Mouse (Mus musculus) limb, embryonic 13.5 days (tissue): ENCODE results near the gene Tmem239. TPM values are rescaled to one million over a fixed set of nuclear protein-coding genes. Genes with fewer than 3 reads are reported as not detected.

Experiments used
- polyA plus RNA-seq: library from polyadenylated mRNA; unstranded; fragments of >200 nt; fragmentation: Nextera tagmentation; extraction: Ambion mirVana; gene quantifications from 2 replicates; pipeline ENCODE4 v1.2.1, GENCODE M21; 2015

The Tmem239 gene
- polyA plus RNA-seq, 1 experiment from 2014 or later, result not detected

Other genes starting within 250 kb of the Tmem239 start
- 632 and 645 TPM in 2 replicates for gene Snrpb, start 227.1 kb upstream of the Tmem239 start, polyA plus RNA-seq
- gene Tmc2, start 211.3 kb upstream of the Tmem239 start, polyA plus RNA-seq, result not detected in 2 replicates
- gene Nop56, start 132.0 kb upstream of the Tmem239 start, polyA plus RNA-seq, result 300 and 311 TPM in 2 replicates
- gene Idh3b, start 121.9 kb upstream of the Tmem239 start, polyA plus RNA-seq, result 155 and 158 TPM in 2 replicates
- gene Ebf4, start 111.3 kb upstream of the Tmem239 start, polyA plus RNA-seq, result 2.8 and 2.9 TPM in 2 replicates
- gene Cpxm1, start 8.9 kb upstream of the Tmem239 start, polyA plus RNA-seq, result 137 and 145 TPM in 2 replicates
- 0.08 and 0.11 TPM in 2 replicates for gene Gm28372, start 1.2 kb upstream of the Tmem239 start, polyA plus RNA-seq
- gene 1700020A23Rik, start 1.2 kb upstream of the Tmem239 start, polyA plus RNA-seq, result not detected in 2 replicates
- 113 and 122 TPM in 2 replicates for gene Vps16, start 17.9 kb downstream of the Tmem239 start, polyA plus RNA-seq
- gene Pced1a, start 18.2 kb downstream of the Tmem239 start, polyA plus RNA-seq, result 16.1 and 16.4 TPM in 2 replicates
- gene Ptpra, start 43.8 kb downstream of the Tmem239 start, polyA plus RNA-seq, result 104 and 105 TPM in 2 replicates
- gene Mrps26, start 157.3 kb downstream of the Tmem239 start, polyA plus RNA-seq, result 80.3 and 85.4 TPM in 2 replicates
- not detected in 2 replicates for gene Oxt, start 169.7 kb downstream of the Tmem239 start, polyA plus RNA-seq
- gene Avp, start 176.1 kb downstream of the Tmem239 start, polyA plus RNA-seq, result not detected in 2 replicates
- gene Fastkd5, start 223.5 kb downstream of the Tmem239 start, polyA plus RNA-seq, result 14.5 and 16.0 TPM in 2 replicates
- gene Ubox5, start 223.6 kb downstream of the Tmem239 start, polyA plus RNA-seq, result 15.0 and 16.2 TPM in 2 replicates
- 3.9 and 4.7 TPM in 2 replicates for gene Lzts3, start 236.3 kb downstream of the Tmem239 start, polyA plus RNA-seq